Mouse (Mus musculus): ENCODE results near the gene Pgp. TPM values are rescaled to one million over a fixed set of nuclear protein-coding genes. Genes with fewer than 3 reads are reported as not detected.

Gene Pgp
- polyA plus RNA-seq, 1 experiment from 2014 or later = 60.5 TPM

- ATAC-seq (replicated peaks; ENCODE audit: insufficient number of reproducible peaks, insufficient read depth, low FRiP score, low read depth) = peak; percentile 52
- Histone ChIP-seq H3K9me3 (replicated peaks) (no peaks in the 10 kb centered on the region), H3K27ac (no peak overlapping the region), H3K4me2 (peak overlapping the region; percentile 98), H3K9ac (peak overlapping the region; percentile 68), H3K36me3 (no peaks in the 10 kb centered on the region), H3K4me3 (peak overlapping the region; percentile 72), H3K27me3 (peaks cover 69% of the 10 kb centered on the region), H3K4me1 (replicated peaks) (peaks cover 21% of the 10 kb centered on the region)
- under 1% methylated on average over 73 of the region's 81 CpGs for WGBS
These were observed 18.6 kb downstream of the Pgp start for GRCm38 (mm10) chr17:24488662-24489264.

DNA sequence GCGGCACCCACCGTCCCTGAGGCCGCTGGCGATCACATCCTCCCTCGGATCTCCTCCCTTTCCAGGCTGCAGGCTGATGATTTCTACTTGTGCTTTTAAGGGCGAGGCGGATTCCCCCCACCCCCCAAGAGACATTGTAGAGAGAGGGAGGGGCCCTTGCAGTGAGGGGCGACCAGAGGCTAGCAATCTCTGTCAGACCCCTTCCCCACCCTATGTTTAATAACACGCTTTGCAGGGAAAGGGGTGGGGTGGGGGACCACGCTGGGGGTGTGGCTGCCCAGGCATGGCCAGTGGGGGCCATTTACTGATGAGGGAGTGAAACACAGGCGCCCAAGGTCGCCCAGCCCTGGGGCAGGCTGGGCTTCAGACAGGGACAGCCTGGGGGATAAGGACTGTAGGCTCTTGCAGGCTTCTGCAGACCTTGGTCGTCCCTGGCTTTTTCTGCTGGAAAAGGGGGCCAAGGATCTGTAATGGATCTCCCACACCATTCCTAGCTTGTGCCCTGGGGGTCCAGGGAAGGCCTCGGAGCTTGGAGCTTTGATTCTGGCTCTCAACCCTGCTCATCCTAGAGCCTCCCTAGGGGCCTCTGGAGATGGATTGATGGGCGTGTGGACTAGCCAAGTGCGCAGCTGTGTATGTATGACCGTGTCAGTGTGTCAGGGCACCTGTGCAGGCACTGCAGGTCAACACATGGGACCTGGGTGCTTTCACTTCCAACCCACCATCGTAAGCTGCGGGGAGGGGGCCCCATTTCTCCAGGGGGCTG, 19.3 kb downstream of the Pgp start:
- 27% methylated on average over 19 of the region's 19 CpGs for WGBS
- H3K4me1 ChIP-seq (replicated peaks) = peaks cover 21% of the 10 kb centered on the region
- no peak for ATAC-seq (replicated peaks; ENCODE audit: insufficient number of reproducible peaks, insufficient read depth, low FRiP score, low read depth)
- H3K4me3 ChIP-seq = peak overlapping the region; percentile 72
- H3K9ac ChIP-seq = peak overlapping the region; percentile 68
- no peaks in the 10 kb centered on the region for H3K9me3 ChIP-seq (replicated peaks)
- peaks cover 69% of the 10 kb centered on the region for H3K27me3 ChIP-seq
- H3K27ac ChIP-seq = no peak overlapping the region
- H3K36me3 ChIP-seq = no peaks in the 10 kb centered on the region
- peak overlapping the region; percentile 98 for H3K4me2 ChIP-seq

DNA sequence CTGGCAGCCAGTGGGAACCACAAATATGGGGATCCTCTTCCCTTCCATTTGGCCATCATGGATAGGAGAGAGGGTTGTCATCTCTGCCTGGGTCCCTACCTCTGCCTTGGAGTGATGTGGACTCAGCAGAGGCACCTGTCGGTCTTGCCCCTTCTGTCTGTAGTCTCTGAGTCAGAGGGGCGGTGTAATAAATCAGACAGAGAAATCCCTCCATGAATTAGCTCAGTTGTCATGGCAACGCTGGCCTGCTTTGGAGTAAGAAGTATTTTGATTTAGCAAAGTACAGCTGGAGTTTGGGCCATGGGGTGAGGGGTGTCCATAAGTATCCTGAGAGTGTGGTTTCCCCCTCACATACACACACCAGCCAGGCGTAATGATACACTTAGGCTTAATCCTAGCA, 20.2 kb downstream of the Pgp start:
- no peak overlapping the region for H3K4me3 ChIP-seq
- peaks cover 18% of the 10 kb centered on the region for H3K4me1 ChIP-seq (replicated peaks)
- no peak overlapping the region for H3K4me2 ChIP-seq
- ATAC-seq (replicated peaks; ENCODE audit: insufficient number of reproducible peaks, insufficient read depth, low FRiP score, low read depth) = no peak
- no peaks in the 10 kb centered on the region for H3K9me3 ChIP-seq (replicated peaks)
- H3K27me3 ChIP-seq = peaks cover 66% of the 10 kb centered on the region
- no peak overlapping the region for H3K9ac ChIP-seq
- no peaks in the 10 kb centered on the region for H3K36me3 ChIP-seq
- no peak overlapping the region for H3K27ac ChIP-seq
- 88% methylated on average over 4 of the region's 4 CpGs for WGBS

DNA sequence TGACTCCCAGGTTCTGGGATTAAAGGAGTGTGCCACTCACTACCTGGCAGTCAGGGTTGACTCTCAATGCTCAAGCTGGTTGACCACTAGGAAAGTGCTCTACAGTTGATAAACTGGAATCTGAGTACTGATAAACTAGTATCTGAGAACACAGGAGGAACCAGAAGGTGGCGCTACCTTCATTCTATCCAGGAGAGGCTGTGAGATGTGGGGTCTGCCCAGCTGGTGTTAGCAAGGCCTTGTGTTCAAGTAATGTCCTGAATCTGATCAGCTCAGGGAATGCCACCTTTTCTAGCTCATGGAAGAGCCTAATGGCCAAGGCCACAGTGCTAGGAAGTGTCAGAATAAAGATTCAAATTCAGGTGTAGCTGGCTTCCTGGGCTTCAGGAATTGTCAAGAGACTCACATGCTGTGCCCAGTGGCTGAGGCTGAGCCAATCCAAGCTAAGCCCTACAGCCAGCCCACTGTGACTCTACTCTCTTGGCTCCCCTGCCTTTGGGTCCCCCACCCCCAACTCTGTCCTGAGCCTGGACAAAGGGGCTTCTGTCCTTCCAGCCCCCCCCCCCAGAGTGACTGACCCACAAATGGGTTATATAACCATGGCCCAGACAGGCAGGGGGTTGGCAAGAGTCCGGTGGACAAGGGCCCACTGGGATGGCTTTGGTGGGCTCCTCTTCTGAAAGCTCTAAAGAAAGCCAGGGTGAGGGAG, 24.6 kb downstream of the Pgp start:
- no peak overlapping the region for H3K4me3 ChIP-seq
- WGBS = 46% methylated on average over 2 of the region's 2 CpGs
- H3K9ac ChIP-seq = no peak overlapping the region
- H3K27ac ChIP-seq = no peak overlapping the region
- H3K4me2 ChIP-seq = no peak overlapping the region
- no peak for ATAC-seq (replicated peaks; ENCODE audit: insufficient number of reproducible peaks, insufficient read depth, low FRiP score, low read depth)
- H3K27me3 ChIP-seq = peaks cover 27% of the 10 kb centered on the region
- H3K4me1 ChIP-seq (replicated peaks) = no peaks in the 10 kb centered on the region
- no peaks in the 10 kb centered on the region for H3K36me3 ChIP-seq
- H3K9me3 ChIP-seq (replicated peaks) = no peaks in the 10 kb centered on the region

DNA sequence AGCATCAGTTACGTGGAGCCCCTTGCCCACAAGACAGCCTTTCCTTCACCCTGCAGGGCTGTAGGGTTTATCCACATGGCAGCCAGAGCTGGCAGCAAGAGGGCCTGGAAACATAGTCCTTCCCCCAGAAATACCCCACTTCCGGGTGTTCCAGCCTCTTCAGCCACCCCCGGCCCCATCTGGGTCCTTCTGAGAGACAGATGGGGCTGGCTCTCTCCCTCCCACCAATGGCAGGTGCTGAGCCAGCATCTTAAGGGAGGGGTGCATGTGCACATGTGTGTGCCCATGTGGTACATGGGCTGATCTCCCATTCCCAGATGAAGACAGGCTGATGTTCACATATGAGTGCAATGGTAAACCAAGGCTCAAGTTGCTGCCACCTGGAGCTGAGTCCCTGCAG, 25.3 kb downstream of the Pgp start:
- Histone ChIP-seq H3K4me2 (no peak overlapping the region), H3K4me3 (no peak overlapping the region), H3K9ac (no peak overlapping the region), H3K27ac (no peak overlapping the region), H3K36me3 (no peaks in the 10 kb centered on the region), H3K9me3 (replicated peaks) (no peaks in the 10 kb centered on the region), H3K4me1 (replicated peaks) (no peaks in the 10 kb centered on the region), H3K27me3 (peaks cover 20% of the 10 kb centered on the region)
- ATAC-seq (replicated peaks; ENCODE audit: insufficient number of reproducible peaks, insufficient read depth, low FRiP score, low read depth) = no peak
- WGBS = 68% methylated on average over 3 of the region's 3 CpGs

DNA sequence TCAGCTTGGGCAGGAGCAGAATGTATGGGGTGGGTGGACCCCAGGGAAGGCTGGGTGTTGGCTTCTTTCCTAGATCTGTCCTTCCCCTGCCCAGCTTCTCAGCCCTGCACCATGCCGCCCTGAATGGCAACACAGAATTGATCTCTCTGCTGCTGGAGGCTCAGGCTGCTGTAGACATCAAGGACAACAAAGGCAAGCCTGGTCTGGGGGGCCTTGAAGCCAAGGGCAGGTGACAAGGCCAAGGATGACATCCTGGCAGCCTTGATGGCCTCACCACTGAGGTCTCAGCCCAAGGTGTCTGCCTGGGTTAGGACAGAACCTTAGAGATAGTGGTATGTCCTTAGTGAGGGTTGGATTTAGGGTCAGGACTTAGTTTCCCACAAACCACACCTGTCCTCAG, 25.8 kb downstream of the Pgp start:
- no peak overlapping the region for H3K4me3 ChIP-seq
- H3K27me3 ChIP-seq = peaks cover 14% of the 10 kb centered on the region
- H3K9ac ChIP-seq = no peak overlapping the region
- ATAC-seq (replicated peaks; ENCODE audit: insufficient number of reproducible peaks, insufficient read depth, low FRiP score, low read depth) = no peak
- 77% methylated on average over 1 of the region's 1 CpGs for WGBS
- no peaks in the 10 kb centered on the region for H3K36me3 ChIP-seq
- H3K4me2 ChIP-seq = no peak overlapping the region
- no peak overlapping the region for H3K27ac ChIP-seq
- no peaks in the 10 kb centered on the region for H3K9me3 ChIP-seq (replicated peaks)
- no peaks in the 10 kb centered on the region for H3K4me1 ChIP-seq (replicated peaks)

GRCm38 (mm10) chr17:24502208-24502607, 32.0 kb downstream of the Pgp start:
- Histone ChIP-seq H3K9me3 (replicated peaks) (no peaks in the 10 kb centered on the region), H3K27ac (no peak overlapping the region), H3K4me1 (replicated peaks) (peaks cover 9% of the 10 kb centered on the region), H3K4me3 (no peak overlapping the region), H3K27me3 (peaks cover 14% of the 10 kb centered on the region), H3K9ac (no peak overlapping the region), H3K36me3 (no peaks in the 10 kb centered on the region), H3K4me2 (no peak overlapping the region)
- 40% methylated on average over 11 of the region's 11 CpGs for WGBS
- no peak for ATAC-seq (replicated peaks; ENCODE audit: insufficient number of reproducible peaks, insufficient read depth, low FRiP score, low read depth)

DNA sequence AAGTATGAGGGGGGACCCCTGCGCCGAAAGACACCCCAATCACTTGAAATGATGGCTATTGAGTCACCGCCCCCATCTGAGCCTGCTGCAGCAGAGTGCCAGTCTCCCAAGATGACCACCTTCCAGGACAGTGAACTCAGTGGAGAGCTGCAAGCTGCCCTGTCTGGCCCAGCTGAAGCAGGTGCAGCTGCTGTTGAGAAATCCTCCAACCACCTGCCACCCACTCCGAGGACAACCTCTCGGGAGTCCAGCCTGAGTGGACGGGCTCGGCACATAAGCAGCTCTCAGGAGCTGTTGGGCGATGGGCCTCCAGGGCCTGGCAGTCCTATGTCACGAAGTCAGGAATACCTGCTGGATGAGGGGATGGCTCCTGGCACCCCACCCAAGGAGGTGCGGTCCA, 33.9 kb downstream of the Pgp start:
- WGBS = 87% methylated on average over 10 of the region's 10 CpGs
- H3K4me1 ChIP-seq (replicated peaks) = peaks cover 12% of the 10 kb centered on the region
- H3K27me3 ChIP-seq = peaks cover 16% of the 10 kb centered on the region
- H3K27ac ChIP-seq = no peak overlapping the region
- H3K9ac ChIP-seq = no peak overlapping the region
- no peak overlapping the region for H3K4me2 ChIP-seq
- no peak overlapping the region for H3K4me3 ChIP-seq
- H3K9me3 ChIP-seq (replicated peaks) = no peaks in the 10 kb centered on the region
- no peak for ATAC-seq (replicated peaks; ENCODE audit: insufficient number of reproducible peaks, insufficient read depth, low FRiP score, low read depth)
- H3K36me3 ChIP-seq = peaks cover 14% of the 10 kb centered on the region

GRCm38 (mm10) chr17:24505286-24505955, 35.2 kb downstream of the Pgp start:
- Histone ChIP-seq H3K4me2 (no peak overlapping the region), H3K9ac (no peak overlapping the region), H3K36me3 (peaks cover 27% of the 10 kb centered on the region), H3K27ac (no peak overlapping the region), H3K4me1 (replicated peaks) (peaks cover 12% of the 10 kb centered on the region), H3K9me3 (replicated peaks) (no peaks in the 10 kb centered on the region), H3K4me3 (no peak overlapping the region), H3K27me3 (peaks cover 16% of the 10 kb centered on the region)
- 88% methylated on average over 30 of the region's 30 CpGs for WGBS
- no peak for ATAC-seq (replicated peaks; ENCODE audit: insufficient number of reproducible peaks, insufficient read depth, low FRiP score, low read depth)

GRCm38 (mm10) chr17:24506332-24507070, 36.3 kb downstream of the Pgp start:
- Histone ChIP-seq H3K9me3 (replicated peaks) (no peaks in the 10 kb centered on the region), H3K27ac (no peak overlapping the region), H3K9ac (peak overlapping the region; percentile 52), H3K4me3 (peak overlapping the region; percentile 33), H3K4me2 (peak overlapping the region; percentile 70), H3K36me3 (peaks cover 37% of the 10 kb centered on the region), H3K4me1 (replicated peaks) (peaks cover 12% of the 10 kb centered on the region), H3K27me3 (peaks cover 16% of the 10 kb centered on the region)
- 21% methylated on average over 36 of the region's 36 CpGs for WGBS
- ATAC-seq (replicated peaks; ENCODE audit: insufficient number of reproducible peaks, insufficient read depth, low FRiP score, low read depth) = peak; percentile 15; the same call in 1 of the 2 replicates
